Mouse (Mus musculus): Measurements from ENCODE around the gene Panx2. TPM values are rescaled to one million over a fixed set of nuclear protein-coding genes. Genes with fewer than 3 reads are reported as not detected.

The Panx2 gene
- total and polyA plus RNA-seq, 3 experiments, result not detected

- Histone ChIP-seq H3K9ac (ENCODE audit: control insufficient read depth, low read depth, low read length, poor library complexity, severe bottlenecking) (no peak overlapping the region), H3K36me3 (ENCODE audit: control insufficient read depth in 1 of 2, insufficient read depth in 2 of 2, low read length in 2 of 2) (peaks cover 0 to 15% of the 10 kb centered on the region in 2 experiments; a peak in 2 of 4 replicates), H3K27ac (ENCODE audit: control insufficient read depth, low read depth, low read length) (no peak overlapping the region), H3K79me2 (ENCODE audit: control insufficient read depth, insufficient read depth, low read length, poor library complexity) (peaks cover 20% of the 10 kb centered on the region), H3K4me3 (ENCODE audit: control insufficient read depth in 1 of 2, insufficient read depth in 1 of 2, low read depth in 2 of 2, low read length in 2 of 2) (no peak overlapping the region), H3K27me3 (ENCODE audit: control insufficient read depth in 1 of 2, insufficient read depth in 2 of 2, low read length in 2 of 2) (peaks cover 0 to 4% of the 10 kb centered on the region in 2 experiments; a peak in 1 of 4 replicates), H3K9me3 (replicated peaks; ENCODE audit: insufficient read depth, low read length) (no peaks in the 10 kb centered on the region), H3K4me1 (ENCODE audit: control insufficient read depth in 1 of 2, insufficient read depth in 2 of 2, low read length in 2 of 2) (peaks cover 0 to 24% of the 10 kb centered on the region in 2 experiments; a peak in 3 of 4 replicates)
- peak; percentile 35 for DNase-seq (ENCODE audit: low read depth, low spot score)
- TF ChIP-seq ZNF384 (IDR thresholded peaks at IDR 0.05; ENCODE audit: low read depth, low read length) (peak; percentile 84), BHLHE40 (IDR thresholded peaks at IDR 0.05; ENCODE audit: borderline replicate concordance, low read depth, low read length) (no peak), POLR2A (IDR thresholded peaks at IDR 0.05; ENCODE audit: control insufficient read depth in 1 of 2, insufficient read depth in 1 of 2, low read depth in 1 of 2, low read length in 2 of 2, poor library complexity in 1 of 2) (no peak), ZKSCAN1 (IDR thresholded peaks at IDR 0.05; ENCODE audit: low read depth, low read length) (no peak)
Measured at GRCm38 (mm10) chr15:89073993-89074603, 14.6 kb downstream of the Panx2 start.

- peaks cover 0 to 24% of the 10 kb centered on the region in 2 experiments; a peak in 3 of 4 replicates for H3K4me1 ChIP-seq (ENCODE audit: control insufficient read depth in 1 of 2, insufficient read depth in 2 of 2, low read length in 2 of 2)
- peak; percentile 69 for DNase-seq (ENCODE audit: low read depth, low spot score)
Measured at GRCm38 (mm10) chr15:89074613-89075477, 15.3 kb downstream of the Panx2 start, which contains the start of gene Trabd. Trabd (plus strand) TSS chr15:89075124.

GRCm38 (mm10) chr15:89075478-89076147, 16.1 kb downstream of the Panx2 start:
- Histone ChIP-seq H3K9me3 (replicated peaks; ENCODE audit: insufficient read depth, low read length) (no peaks in the 10 kb centered on the region), H3K27me3 (ENCODE audit: control insufficient read depth in 1 of 2, insufficient read depth in 2 of 2, low read length in 2 of 2) (peaks cover 0 to 4% of the 10 kb centered on the region in 2 experiments; a peak in 1 of 4 replicates), H3K36me3 (ENCODE audit: control insufficient read depth in 1 of 2, insufficient read depth in 2 of 2, low read length in 2 of 2) (peaks cover 3 to 15% of the 10 kb centered on the region in 2 experiments), H3K79me2 (ENCODE audit: control insufficient read depth, insufficient read depth, low read length, poor library complexity) (peaks cover 22% of the 10 kb centered on the region), H3K9ac (ENCODE audit: control insufficient read depth, low read depth, low read length, poor library complexity, severe bottlenecking) (peak overlapping the region; percentile 92), H3K4me3 (ENCODE audit: control insufficient read depth in 1 of 2, insufficient read depth in 1 of 2, low read depth in 2 of 2, low read length in 2 of 2) (peak overlapping the region; percentile 94 to 96), H3K4me1 (ENCODE audit: control insufficient read depth in 1 of 2, insufficient read depth in 2 of 2, low read length in 2 of 2) (peaks cover 0 to 24% of the 10 kb centered on the region in 2 experiments; a peak in 3 of 4 replicates), H3K27ac (ENCODE audit: control insufficient read depth, low read depth, low read length) (peak overlapping the region; percentile 69)
- peak; percentile 90 for DNase-seq (ENCODE audit: low read depth, low spot score)
- TF ChIP-seq GABPA (IDR thresholded peaks at IDR 0.05; ENCODE audit: low read depth, low read length) (no peak), MAX (IDR thresholded peaks at IDR 0.05; ENCODE audit: low read length) (no peak), ZKSCAN1 (IDR thresholded peaks at IDR 0.05; ENCODE audit: low read depth, low read length) (no peak), MXI1 (IDR thresholded peaks at IDR 0.05; ENCODE audit: low read depth, low read length) (peak; percentile 71), ELF1 (IDR thresholded peaks at IDR 0.05; ENCODE audit: low read depth, low read length) (peak; percentile 39; the same call in 1 of the 2 replicates), POLR2A (IDR thresholded peaks at IDR 0.05; ENCODE audit: control insufficient read depth in 1 of 2, insufficient read depth in 1 of 2, low read depth in 1 of 2, low read length in 2 of 2, poor library complexity in 1 of 2) (peak; percentile 49 to 54; a peak in 2 of 4 replicates), ZNF384 (IDR thresholded peaks at IDR 0.05; ENCODE audit: low read depth, low read length) (no peak), CTCF (IDR thresholded peaks at IDR 0.05 in 2 of 3, conservative IDR thresholded peaks at IDR 0.05 in 1 of 3; ENCODE audit: control insufficient read depth in 1 of 3, insufficient read depth in 1 of 3, low read depth in 2 of 3, low read length in 3 of 3, poor library complexity in 1 of 3, severe bottlenecking in 1 of 3) (peak in 1 of 3 experiments; percentile 15; a peak in 1 of 6 replicates), MAZ (IDR thresholded peaks at IDR 0.05; ENCODE audit: low read depth, low read length) (peak; percentile 79; the same call in 1 of the 2 replicates), HCFC1 (IDR thresholded peaks at IDR 0.05; ENCODE audit: low read depth, low read length) (peak; percentile 82), TBP (IDR thresholded peaks at IDR 0.05; ENCODE audit: low read depth, low read length) (0 out of 2 replicates have a peak, but pooled peaks have one; percentile 3), SIN3A (IDR thresholded peaks at IDR 0.05; ENCODE audit: low read length) (peak; percentile 87), NELFE (IDR thresholded peaks at IDR 0.05; ENCODE audit: low read depth, low read length) (peak; percentile 56), TCF12 (IDR thresholded peaks at IDR 0.05; ENCODE audit: low read depth, low read length) (peak; percentile 38; the same call in 1 of the 2 replicates)

More at GRCm38 (mm10) chr15:89074613-89075477, 15.3 kb downstream of the Panx2 start, which contains the start of gene Trabd:
- H3K27me3 ChIP-seq (ENCODE audit: control insufficient read depth in 1 of 2, insufficient read depth in 2 of 2, low read length in 2 of 2), result peaks cover 0 to 4% of the 10 kb centered on the region in 2 experiments; a peak in 1 of 4 replicates
- peaks cover 3 to 15% of the 10 kb centered on the region in 2 experiments for H3K36me3 ChIP-seq (ENCODE audit: control insufficient read depth in 1 of 2, insufficient read depth in 2 of 2, low read length in 2 of 2)
- H3K79me2 ChIP-seq (ENCODE audit: control insufficient read depth, insufficient read depth, low read length, poor library complexity), result peaks cover 22% of the 10 kb centered on the region
- no peaks in the 10 kb centered on the region for H3K9me3 ChIP-seq (replicated peaks; ENCODE audit: insufficient read depth, low read length)
- peak within 1 kb of the TSS; percentile 69 for H3K27ac ChIP-seq (ENCODE audit: control insufficient read depth, low read depth, low read length)
- H3K9ac ChIP-seq (ENCODE audit: control insufficient read depth, low read depth, low read length, poor library complexity, severe bottlenecking), result peak within 1 kb of the TSS; percentile 85
- peak within 1 kb of the TSS; percentile 94 to 96 for H3K4me3 ChIP-seq (ENCODE audit: control insufficient read depth in 1 of 2, insufficient read depth in 1 of 2, low read depth in 2 of 2, low read length in 2 of 2)
- TF ChIP-seq TBP (IDR thresholded peaks at IDR 0.05; ENCODE audit: low read depth, low read length) (0 out of 2 replicates have a peak, but pooled peaks have one; percentile 26), UBTF (IDR thresholded peaks at IDR 0.05; ENCODE audit: borderline replicate concordance, insufficient read depth, low read depth, low read length) (no peak)

Measured in MEL (cell line).